Mouse (Mus musculus) C2C12 (cell line): ENCODE results near the gene Fbxo45.

ENCODE experiments used
- CTCF ChIP-seq: IDR thresholded peaks from one replicate; pipeline ENCODE4 v1.5.1; 2011; ENCODE audit not compliant: control insufficient read depth, insufficient read depth, insufficient read length
- FOSL1 ChIP-seq: IDR thresholded peaks from one replicate; pipeline ENCODE4 v1.8.0; 2011; ENCODE audit warnings: mild to moderate bottlenecking, low read length; ENCODE audit not compliant: poor library complexity, insufficient read depth, severe bottlenecking
- MAX ChIP-seq: IDR thresholded peaks from one replicate; pipeline ENCODE4 v1.6.1; 2011; ENCODE audit warnings: mild to moderate bottlenecking, control low read depth
- MYOD1 ChIP-seq: IDR thresholded peaks from one replicate; pipeline ENCODE4 v1.6.1; 2011; ENCODE audit warnings: low read depth; ENCODE audit not compliant: control insufficient read depth, insufficient read length
- MYOG ChIP-seq: IDR thresholded peaks from one replicate; pipeline ENCODE4 v1.6.1; 2011; ENCODE audit not compliant: control insufficient read depth, insufficient read length; ENCODE audit errors: extremely low read depth
- USF1 ChIP-seq: IDR thresholded peaks from one replicate; pipeline ENCODE4 v1.6.1; 2011; ENCODE audit warnings: low read depth, mild to moderate bottlenecking, control low read depth, moderate library complexity

GRCm38 (mm10) chr16:32243901-32244300 is 3.1 kb downstream of the Fbxo45 start:
- TF ChIP-seq CTCF (no peak), MAX (no peak), USF1 (no peak), MYOG (no peak), MYOD1 (no peak), FOSL1 (no peak)
